Mouse (Mus musculus): ENCODE data around the gene Prkd1.

GRCm38 (mm10) chr12:50588137-50588761 is 60.6 kb downstream of the Prkd1 start:
- TF ChIP-seq POLR2A (IDR thresholded peaks at IDR 0.05; ENCODE audit: extremely low read depth, insufficient read depth, low read length) (no peak), CTCF (IDR thresholded peaks at IDR 0.05; ENCODE audit: low read depth, low read length) (no peak)
